Mouse (Mus musculus) heart, postnatal 4 days (tissue): ENCODE measurements around the gene Tpm3. TPM values are rescaled to one million over a fixed set of nuclear protein-coding genes. Genes with fewer than 3 reads are reported as not detected.

Experiments used
- DNase-seq: peaks from one replicate; pipeline ENCODE4 v3.0.0; 2021
- microRNA-seq, 2 experiments: library from miRNA; unstranded; fragments of <30 nt; microRNA quantifications; one replicate each; pipeline ENCODE4 v1.2.0; 2021 to 2022
- total RNA-seq, 2 experiments: library from RNA; stranded (reverse); gene quantifications; 2 replicates each; pipeline ENCODE4 v1.2.3; 2021

The Tpm3 gene
- total RNA-seq, 2 experiments from 2014 or later, result 127 to 134 TPM

DNA sequence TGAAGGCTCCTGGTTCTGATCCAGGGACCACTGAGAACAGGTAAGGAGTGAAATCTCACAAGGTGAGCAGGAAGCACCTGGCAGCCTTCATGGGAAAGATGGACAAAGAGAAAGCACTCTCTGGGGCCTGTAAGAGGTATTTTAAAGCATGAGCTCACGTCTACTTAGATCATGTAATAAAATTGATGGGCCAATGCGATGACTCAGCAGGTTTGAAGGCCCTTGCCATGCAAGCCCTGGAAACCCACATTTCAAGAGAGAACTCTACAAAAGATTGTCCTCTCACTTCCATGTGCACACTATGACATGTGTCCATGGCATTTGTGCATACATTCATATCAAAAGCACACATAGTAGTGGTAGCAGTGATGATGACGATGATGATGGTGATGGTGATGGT, 67.5 kb downstream of the Tpm3 start:
- no peak for DNase-seq

DNA sequence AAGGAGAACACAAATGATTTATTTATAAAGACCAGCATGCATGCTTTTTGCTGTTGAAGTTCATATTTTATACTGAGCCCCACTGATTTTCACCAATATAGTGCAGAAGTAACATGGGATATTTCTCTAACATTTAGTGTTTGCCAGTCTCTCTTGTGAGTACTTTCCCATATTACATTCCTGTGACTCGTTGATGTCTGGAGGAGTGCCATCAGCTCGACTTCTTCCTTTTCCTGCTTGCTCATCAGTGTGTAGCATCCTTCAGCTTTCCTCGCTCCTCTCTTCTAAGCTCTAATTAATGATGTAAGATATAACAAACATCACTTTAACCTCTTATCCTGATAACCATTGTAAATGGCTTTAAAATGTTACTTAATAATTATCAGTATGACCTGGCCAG, 73.0 kb downstream of the Tpm3 start:
- no peak for DNase-seq

DNA sequence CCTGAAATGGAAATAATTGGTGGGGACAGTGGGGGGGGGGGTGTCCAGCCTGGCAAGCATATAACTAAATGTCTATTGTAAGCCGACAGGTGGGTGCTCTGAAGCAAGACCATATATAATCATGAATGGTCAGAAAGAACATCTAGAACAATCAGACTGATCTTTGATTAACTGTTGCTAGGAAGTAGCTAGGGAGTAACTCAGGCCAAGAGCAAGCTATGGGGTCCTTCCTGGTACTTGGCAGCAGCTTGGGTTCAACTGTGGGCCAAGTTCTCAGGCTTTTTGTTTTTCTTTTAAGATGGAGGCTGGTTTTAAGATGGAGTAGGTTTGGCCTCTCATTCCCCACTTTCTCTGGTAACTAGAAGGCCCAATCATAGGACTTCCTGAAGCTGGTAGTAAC, 74.2 kb downstream of the Tpm3 start:
- no peak for DNase-seq

Small RNA genes lying within 50 kb of the gene (microRNA-seq; reads per million reads assigned to microRNA genes)
- gene Mir190b, result 9.8 to 14.9 reads per million in 2 experiments

Other genes starting within 250 kb of the Tpm3 start
- 10 to 100 TPM; 23.5 to 23.8 TPM for gene She, start 241.3 kb upstream of the Tpm3 start, total RNA-seq
- gene Il6ra, start 159.5 kb upstream of the Tpm3 start, total RNA-seq, result 1 to 10 TPM; 1.5 to 2.0 TPM
- 10 to 100 TPM; 51.4 to 59.6 TPM for gene Atp8b2, start 109.1 kb upstream of the Tpm3 start, total RNA-seq
- 10 to 100 TPM; 39.0 to 44.5 TPM for gene Hax1, start 73.9 kb upstream of the Tpm3 start, total RNA-seq
- gene 4933434E20Rik, start 21.0 kb upstream of the Tpm3 start, total RNA-seq, result 10 to 100 TPM; 56.4 to 66.5 TPM
- gene Ubap2l, start 20.0 kb upstream of the Tpm3 start, total RNA-seq, result 100 to 1,000 TPM; 160 to 164 TPM
- under 1 TPM; 0.12 to 0.23 TPM for gene Nup210l, start 31.5 kb downstream of the Tpm3 start, total RNA-seq
- 1,000 to 10,000 TPM; 1,313 to 1,450 TPM for gene Rps27, start 141.0 kb downstream of the Tpm3 start, total RNA-seq
- 10 to 100 TPM; 14.8 to 19.0 TPM for gene Rab13, start 141.0 kb downstream of the Tpm3 start, total RNA-seq
- gene Jtb, start 158.9 kb downstream of the Tpm3 start, total RNA-seq, result 10 to 100 TPM; 40.9 to 47.4 TPM
- gene Creb3l4, start 170.9 kb downstream of the Tpm3 start, total RNA-seq, result under 1 TPM; 0.18 to 0.19 TPM
- 100 to 1,000 TPM; 101 to 106 TPM for gene Slc39a1, start 175.5 kb downstream of the Tpm3 start, total RNA-seq
- 10 to 100 TPM; 18.0 to 18.8 TPM for gene Crtc2, start 181.5 kb downstream of the Tpm3 start, total RNA-seq
- 10 to 100 TPM; 22.2 to 22.3 TPM for gene Dennd4b, start 192.5 kb downstream of the Tpm3 start, total RNA-seq
- gene Gatad2b, start 220.5 kb downstream of the Tpm3 start, total RNA-seq, result 10 to 100 TPM; 59.5 to 62.0 TPM